Mouse (Mus musculus): Measurements from ENCODE around the gene Mitf.

The Mitf gene

DNA sequence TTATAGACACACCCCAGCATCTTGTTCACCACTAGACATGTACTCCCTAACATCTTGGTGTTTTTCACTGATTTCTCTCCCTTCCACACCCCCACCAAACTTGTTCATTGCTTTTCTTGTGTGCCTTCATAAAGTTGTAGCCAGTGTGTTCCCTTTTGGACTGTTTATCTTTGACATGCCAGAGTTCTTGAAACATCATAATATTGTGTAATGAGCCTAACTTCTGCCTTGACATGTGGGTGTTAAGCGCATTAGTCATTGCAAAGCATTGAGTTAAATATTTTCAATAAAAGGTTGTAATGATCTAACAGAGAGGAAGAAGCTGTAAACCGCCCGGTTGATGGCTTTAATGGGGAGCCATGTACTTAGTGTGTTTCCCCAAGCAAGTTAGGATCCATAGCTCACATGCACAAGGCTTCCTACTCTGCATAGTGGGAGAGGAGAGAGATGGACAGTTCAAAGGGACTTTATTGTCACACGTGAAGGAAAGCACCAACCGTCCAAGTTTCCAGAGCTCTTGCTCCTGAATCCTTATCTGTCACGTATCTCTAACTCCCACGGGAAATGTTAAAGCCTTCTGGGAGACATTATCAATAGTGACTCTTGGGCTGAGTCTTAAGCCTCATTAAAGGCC, 19.9 kb downstream of the Mitf start:
- ATAC-seq (ENCODE audit: low TSS enrichment), result no peak

DNA sequence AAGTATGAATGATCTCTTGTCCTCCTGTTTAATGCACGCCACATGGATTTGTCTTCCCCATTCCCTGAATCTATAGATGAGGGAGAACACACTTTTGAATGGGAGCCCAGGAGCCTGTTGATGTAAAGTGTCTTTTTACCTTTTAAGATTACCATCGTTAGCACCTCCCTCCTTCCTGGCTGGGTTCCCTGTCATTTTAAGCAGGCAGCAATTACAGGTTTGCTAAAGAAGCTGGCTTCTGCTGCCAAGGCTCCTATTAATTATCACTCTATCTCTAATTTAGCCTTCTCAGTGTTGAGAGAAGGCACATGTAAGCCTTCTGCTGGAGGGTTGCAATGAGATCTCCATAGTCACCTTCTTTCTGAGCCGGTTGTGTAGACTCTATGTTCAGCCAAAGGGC, 21.2 kb downstream of the Mitf start:
- ATAC-seq (ENCODE audit: low TSS enrichment), result no peak

DNA sequence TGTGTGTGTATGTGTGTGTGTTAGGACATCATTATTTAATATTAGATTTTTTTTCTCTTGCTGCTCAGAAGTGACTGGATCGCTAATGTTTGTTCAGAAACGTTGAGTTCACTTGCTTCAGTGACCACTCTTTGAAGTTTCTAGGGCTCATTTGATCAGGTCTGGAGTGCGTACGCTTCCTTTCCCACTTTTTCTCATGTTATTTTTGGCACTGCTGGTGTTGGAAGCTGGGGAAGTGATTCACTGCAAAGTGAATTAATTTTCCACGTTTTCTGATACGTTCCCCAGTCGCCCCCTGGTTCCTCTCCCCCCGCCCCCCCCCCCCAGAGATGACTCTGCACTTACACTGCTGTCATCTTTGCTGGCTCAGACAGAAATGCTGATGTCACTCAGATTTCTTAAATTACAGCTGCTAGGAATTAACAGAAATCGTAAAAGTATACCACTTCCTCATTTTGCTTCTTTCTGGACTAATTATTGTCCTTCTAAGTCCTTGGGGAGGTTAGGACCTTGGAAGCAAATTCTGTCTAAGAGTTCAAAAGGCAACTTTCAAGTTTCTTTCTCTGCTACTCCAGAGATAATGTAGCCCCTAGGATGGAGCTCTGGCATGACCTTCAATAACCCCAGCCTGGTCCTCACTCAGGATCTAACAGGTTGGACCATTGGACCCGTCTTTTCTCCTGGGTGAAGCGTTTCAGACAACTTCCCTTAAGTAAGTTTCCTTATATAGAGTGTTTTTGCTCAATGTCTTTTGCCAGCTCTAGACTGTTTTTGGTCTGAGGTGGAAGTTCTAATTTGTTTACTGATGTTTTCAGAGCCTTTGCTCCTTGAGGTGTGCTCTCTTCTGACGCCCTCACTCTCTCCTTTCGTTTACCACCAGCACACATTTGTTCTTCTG, 22.2 kb downstream of the Mitf start:
- no peak for ATAC-seq (ENCODE audit: low TSS enrichment)

DNA sequence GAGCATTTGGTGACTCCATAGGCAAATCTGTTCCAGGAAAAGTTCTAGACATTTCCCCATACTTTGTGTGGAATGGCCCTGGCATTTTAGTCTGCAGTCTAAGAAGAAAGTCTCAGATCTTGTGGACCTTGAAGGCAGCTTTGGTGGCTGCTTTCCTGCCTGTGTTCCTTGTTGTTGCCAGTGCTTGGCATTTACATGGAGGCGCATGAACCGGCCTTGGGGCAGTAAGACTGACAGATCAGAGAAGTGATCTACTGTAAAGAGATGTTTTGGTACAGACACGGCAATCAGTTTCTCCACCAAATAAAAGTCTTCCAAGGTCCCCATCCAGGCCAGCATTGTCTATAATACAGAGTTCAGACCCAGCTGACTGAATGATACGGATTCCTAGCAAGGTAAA, 25.6 kb downstream of the Mitf start:
- no peak for ATAC-seq (ENCODE audit: low TSS enrichment)

DNA sequence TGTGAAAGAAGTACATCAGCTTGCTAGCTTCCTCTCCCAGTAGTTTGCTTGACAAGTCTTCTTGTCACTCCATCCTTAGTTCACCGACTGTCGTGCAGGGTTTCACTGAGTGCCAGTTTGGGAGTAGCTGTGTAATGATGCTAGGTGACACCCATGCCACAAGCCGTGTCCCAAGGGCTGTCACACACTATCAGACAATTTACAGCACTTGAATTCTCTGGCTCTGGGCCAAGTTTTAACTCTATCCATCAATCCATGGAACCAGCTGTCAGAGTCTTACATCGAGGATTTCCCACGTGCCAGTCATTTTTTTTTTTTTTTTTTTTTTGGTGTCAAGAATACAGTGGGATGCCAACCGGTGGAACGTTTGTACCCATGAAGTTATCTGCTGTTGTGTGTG, 29.3 kb downstream of the Mitf start:
- no peak for ATAC-seq (ENCODE audit: low TSS enrichment)

DNA sequence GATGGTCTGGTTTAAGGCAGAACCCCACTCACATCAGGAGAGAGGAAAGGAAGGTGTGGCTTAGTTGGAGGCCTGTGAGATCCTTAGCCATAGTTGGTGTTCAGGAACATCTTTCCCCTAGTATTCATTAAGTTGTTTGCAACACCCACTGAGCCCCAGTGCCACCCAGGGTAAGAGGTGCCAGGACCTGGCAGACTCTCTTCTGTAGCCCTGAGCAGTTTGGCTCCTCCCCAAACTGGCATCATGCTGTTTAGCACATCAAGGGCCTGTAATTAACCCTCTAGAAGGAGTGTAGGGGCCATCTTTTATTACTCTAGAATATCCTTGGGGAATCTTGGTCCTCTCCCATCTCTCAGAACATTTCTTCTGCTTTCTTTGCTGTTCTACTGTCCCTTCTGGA, 30.9 kb downstream of the Mitf start:
- ATAC-seq (ENCODE audit: low TSS enrichment), result no peak

DNA sequence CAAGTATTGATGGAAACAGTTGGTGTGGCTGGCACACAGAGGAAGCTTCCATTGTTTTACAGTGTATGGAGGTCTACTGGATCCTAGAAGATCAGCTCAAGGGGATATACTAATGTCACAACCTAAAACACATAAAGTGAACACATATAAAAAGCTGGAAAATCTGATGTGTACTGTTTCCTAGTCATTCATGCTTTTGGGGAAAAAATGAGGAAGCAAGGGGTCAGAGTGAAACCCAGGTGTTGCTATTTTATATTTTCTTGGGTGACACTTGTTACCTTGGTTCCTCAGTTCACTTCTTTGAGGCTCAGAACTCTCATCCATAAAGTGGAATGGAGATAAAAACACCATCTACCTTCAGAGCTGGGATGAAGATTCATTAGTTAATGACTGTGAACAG, 32.7 kb downstream of the Mitf start:
- ATAC-seq (ENCODE audit: low TSS enrichment), result no peak

DNA sequence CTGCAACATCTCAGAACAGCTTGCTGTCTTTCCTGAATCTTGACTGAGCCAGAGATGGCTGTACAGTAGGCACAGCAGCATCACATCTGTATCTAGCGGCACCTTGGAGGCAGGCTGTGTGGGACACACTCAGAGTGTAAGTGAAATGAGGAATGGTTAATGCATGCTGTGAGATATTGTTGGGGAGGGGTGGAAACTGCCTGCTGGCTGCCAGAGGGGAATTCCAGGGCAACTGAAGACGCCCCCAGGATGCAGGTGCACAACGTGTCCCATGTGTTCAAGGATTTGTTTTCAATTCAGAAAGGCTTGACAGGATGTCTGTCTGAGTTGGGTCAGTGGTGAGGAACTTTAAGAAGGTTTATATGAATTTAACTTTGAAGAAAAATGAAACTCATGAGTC, 37.3 kb downstream of the Mitf start:
- ATAC-seq (ENCODE audit: low TSS enrichment), result no peak

DNA sequence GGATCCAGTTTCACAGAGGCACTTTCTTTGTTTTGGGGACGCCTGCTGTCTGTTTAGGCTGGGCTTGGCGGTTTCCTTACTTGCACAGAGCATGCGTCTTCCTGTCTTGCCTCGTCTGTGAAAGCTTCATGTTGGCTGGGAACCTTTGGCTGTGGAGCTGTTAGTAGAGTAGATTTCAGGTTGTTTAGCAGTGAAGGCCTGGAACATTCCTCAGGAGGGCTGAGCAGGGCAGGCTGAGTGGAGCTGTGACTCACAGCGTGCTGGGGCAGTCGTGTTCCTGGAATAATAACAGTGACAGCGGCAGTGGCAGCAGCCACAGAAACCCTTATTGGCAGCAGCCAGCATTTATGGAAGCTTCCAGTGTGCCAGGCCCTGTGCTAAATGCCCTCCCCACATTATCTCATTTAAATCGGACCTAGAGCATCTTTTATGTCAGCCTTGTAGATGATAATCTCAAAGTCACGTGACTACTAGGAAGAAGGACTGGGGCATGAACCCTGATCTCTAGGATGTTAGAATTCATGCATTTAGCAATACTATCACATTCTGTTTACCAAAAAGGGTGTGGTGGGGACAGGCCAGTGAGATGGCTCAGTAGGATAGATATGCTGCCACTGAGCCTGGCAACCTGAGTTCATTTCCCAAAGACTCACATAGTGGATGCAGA, 41.5 kb downstream of the Mitf start:
- peak; percentile 87 for ATAC-seq (ENCODE audit: low TSS enrichment)

DNA sequence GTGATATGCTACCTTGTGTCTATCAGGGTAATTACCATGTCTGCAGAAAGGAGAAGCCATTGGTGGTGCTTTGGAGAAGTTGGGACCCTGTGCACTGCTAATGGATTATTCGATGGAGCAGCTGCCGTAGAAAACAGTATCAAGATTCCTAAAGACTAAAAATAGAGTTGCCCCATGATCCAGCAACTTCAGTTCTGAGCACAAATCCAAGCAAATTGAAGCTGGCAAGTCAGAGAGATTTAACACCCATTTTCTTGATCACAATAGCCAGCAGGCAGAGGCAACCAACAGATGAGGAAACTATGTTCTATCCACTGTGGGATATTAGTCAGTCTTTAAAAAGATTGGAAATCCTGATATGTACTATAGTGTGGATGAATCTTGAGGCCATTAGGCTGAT, 47.4 kb downstream of the Mitf start:
- ATAC-seq (ENCODE audit: low TSS enrichment), result no peak

DNA sequence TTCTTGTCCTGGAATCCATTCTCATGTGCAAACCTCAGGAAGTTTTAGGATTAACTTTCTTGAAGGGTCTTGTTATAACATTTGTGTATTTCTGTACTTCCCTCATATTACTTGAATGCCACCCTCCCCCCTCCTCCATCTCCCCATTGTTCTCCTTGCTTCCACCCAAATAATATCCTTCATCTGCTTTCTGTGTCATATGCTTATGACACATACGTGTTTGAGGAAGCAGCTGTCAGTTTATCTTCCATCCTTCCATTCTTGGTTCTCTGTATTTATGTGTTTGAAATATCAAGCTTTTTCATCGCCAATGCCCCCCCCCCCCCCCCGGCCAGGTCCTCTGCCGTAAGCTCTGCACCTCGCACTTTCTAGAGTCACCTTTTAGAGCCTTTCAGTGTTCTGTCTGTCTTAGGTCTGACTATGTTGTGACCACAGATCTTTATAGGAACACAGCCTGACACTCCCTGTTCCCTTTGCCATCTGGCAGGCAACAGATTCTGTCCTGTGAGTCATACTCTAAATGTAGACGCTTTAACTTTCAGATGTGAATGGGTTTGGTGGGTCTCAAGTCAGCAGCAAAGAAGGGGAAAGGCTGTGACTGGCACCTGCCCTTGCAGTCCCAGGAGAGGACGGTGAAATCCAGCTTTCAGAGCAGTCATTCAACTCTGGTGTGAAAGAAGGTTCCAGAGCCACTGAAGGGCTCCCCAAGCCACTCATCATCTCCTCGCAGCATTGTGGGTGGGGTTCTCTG, 48.7 kb downstream of the Mitf start:
- peak; percentile 85 for ATAC-seq (ENCODE audit: low TSS enrichment)

DNA sequence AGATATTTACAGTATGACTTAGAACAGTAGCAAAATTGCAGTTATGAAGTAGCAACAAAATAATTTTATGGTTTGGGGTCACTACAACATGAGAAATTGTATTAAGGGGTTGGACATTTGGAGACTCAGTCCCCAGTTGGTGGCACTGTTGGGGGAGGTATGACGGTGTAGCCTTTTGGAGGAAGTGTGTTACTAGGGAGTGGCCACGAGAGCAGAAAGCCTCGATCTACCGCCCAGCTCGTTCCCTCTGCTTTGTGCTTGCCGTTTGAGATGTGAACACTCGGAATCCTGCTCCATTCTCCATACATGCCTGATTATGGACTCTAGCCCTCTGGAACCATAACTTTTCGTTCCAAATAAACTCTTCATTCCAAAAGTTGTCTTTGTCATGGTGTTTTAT, 49.6 kb downstream of the Mitf start:
- ATAC-seq (ENCODE audit: low TSS enrichment), result no peak

DNA sequence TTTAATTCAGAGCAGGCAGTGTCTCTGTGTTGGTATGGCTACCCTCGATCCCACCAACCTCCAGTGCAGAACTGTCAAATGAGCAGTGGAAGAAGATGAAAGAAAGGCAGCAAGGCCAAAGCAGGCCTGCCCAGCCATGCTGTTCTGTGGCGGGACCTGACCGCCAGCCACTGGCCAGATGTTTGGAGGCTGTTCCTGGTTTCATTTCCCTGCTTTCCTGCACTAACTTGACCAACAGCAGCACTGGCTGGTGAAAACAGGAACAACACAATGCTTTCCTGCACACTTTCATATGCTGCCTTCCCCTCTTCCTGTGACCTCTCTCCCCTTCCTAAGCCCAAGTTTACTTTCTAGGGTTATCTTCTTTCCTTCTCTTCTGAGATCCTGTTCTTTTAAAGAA, 50.8 kb downstream of the Mitf start:
- no peak for ATAC-seq (ENCODE audit: low TSS enrichment)

DNA sequence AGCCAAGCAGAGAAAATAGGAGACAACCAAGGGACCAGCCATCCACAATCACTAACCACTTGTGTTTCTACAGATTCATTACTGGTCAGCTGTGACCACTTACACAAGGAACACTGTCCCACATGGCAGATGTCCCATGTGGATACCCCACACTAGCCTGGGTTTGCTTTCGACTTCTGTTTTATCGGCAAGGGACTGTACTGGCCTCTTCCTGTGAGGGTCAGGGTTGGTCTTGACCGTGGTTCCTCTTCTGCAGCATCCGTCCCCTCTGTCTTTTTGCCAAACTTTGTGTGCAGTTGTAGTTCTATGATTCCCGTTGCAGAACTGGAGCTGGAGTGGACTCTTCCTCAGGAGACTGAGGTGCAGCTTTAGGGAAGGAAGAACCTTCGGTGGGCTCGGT, 59.7 kb downstream of the Mitf start:
- no peak for ATAC-seq (ENCODE audit: low TSS enrichment)

DNA sequence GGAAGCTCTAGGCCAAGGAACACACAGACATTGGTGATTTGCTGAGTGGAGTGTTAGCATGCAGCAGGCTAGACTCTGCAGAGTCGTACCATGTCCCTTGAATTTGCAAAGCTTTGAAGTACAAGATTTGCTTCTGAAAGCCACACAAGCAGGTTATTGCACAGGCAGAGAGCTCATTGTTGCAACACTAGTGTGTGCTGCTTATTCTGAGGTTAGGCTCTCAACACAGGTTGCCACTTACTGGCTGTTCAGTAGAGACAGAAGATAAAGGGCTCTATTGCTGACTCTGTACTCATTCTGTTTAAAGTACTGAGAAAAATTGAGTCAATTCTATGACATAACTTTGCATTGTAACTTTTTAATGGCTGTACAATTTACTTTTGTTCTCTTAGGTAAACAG, 61.2 kb downstream of the Mitf start:
- no peak for ATAC-seq (ENCODE audit: low TSS enrichment)

DNA sequence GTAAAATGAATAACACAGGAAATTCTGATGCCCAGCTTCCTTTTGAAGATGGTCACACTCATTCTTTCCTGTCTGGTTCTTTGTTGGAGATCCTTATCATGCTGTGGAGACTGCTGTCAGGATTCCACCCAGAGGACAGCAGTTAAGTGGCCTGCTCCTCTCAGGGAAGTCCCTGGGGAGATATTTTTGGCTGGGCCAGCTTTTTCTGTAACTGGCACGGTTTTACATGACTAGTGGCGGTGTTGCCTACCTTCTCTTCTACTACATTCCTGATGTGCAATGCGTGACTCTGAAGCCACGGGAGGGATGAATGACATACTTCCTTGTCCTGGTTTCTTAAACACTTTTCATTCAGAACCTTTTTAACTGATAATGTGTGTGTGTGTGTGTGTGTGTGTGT, 63.1 kb downstream of the Mitf start:
- no peak for ATAC-seq (ENCODE audit: low TSS enrichment)

DNA sequence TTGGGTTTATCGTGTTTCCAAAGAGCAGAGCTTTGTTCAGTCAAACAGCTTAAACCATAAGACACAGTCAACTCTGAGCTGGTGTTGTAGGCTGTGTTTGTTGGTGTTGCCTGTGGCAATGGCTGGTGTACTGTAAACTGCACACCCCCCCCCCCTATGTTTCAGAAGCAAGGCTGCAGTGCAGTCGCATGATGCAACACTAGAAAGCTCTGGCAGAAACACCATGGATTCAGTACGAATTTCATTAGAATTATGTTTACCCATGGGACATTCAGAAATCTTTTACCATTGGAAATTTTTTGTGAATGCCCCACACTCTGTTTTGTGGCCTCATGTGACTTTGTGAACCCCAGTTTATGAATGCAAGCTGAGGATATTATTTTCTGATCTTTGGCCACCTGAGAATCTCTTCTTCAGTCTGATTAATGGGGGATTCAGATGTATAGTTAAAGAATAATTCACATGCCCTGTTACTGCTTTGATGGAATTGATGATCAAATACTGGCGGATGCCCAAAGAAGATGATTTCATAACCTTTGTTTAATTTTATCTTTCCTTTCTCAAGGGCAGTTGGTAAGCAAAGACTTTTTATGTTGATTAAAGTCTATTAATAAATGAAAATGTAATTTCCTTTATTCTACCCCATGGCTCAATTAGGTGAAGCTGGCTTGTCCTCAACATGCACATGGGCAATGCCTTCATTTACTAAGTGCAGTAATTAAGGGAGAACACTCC, 64.6 kb downstream of the Mitf start:
- no peak for ATAC-seq (ENCODE audit: low TSS enrichment)

DNA sequence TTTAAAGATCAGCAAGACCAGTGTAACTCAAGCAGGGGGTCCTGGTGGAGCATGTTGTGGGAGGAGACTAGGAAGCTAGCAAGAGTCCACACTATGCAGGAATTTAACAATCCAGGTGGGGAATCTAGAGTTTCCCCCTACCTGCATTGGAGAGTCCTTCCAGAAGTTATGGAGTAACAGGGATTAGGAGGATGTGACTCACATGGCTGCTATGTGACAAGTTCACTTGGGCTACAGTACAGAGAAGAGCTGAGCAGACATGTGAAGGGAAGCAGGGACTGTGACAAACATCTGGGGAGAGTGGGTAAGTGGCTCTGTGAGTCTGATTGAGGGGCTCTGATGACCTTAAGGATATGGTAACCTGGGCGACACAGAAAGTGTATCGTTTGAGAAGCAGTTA, 66.2 kb downstream of the Mitf start:
- no peak for ATAC-seq (ENCODE audit: low TSS enrichment)

DNA sequence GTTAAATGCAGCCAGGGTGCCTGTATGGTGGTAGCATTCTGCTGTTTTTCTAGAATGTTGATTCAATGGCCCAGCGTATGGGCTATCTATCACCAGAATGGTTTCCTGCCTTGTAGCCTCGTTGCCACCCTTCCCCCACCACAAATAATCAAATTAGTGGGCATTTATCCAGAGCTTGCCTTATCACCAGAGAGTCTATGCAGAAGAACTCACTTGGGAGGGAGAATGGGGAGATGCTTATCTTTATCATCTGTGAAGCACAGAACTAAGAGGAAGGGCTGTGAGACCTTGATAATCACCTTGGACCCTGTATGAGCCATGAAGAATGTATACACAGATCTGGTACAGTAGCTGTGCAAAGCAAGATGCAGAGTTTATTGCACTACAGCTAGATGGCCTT, 70.1 kb downstream of the Mitf start:
- no peak for ATAC-seq (ENCODE audit: low TSS enrichment)

DNA sequence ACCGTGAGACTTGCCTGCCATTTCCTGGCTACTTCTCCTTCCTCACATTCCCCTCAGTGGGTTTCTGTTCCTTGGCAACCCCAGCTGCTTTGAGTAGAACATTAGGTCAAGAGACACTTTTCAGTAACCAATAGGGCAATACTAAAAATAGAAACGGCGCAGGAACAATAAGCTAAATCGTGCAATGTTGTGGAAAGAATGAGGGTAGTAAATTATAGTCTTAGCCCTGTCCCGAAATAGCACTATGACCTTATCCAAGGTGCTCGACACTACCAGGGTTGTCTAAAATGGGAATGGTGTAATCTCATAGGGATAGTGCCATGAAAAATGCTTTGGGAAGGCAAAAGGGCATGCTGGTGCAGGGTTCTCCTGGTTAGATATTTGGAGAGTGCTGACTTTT, 70.6 kb downstream of the Mitf start:
- ATAC-seq (ENCODE audit: low TSS enrichment), result no peak

DNA sequence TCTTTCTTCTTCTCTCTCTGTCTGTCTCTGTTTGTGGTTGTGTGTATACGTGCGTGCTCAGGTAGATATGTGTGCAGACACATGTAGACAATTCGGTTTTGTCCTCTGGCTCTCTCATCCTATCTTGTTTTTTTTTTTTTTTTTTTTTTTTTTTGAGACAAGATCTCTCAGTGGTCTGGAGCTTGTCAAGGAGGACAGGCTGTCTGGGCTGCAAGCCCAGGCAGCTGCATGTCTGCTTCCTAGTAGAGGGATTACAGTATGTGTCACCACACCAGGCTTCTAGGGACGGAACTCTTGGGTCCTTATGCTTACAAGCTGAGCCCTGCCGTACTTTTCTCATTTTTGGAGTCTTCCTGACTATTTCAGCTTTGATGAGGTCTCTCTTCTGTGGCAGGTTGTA, 73.5 kb downstream of the Mitf start:
- ATAC-seq (ENCODE audit: low TSS enrichment), result no peak

DNA sequence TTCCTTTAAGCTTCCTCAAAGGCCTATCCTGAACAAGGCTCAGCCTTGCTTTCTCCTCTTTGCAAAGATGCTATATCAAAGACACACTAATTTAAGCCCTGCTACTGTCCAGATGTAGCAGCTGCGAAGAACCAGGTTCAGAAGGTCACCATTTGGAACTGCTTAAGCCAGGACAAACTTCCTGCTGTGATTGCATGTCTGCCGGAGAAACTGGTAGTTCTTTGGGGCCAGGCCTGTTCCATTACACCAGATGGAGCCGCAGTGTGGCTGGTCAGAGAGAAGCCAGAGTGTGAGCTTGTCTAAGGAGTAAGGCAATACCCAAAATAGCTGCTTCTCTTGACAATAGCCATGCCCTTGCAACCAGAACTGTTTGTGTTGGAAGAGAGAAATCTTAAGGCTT, 75.1 kb downstream of the Mitf start:
- no peak for ATAC-seq (ENCODE audit: low TSS enrichment)

Measured in frontal cortex, adult (tissue).